Mouse (Mus musculus) midbrain, postnatal 0 days (tissue): Measurements from ENCODE around the gene Clic4. TPM values are rescaled to one million over a fixed set of nuclear protein-coding genes. Genes with fewer than 3 reads are reported as not detected.

Experiments
- ATAC-seq: fragments of 200-750 bp; cut with Nextera tagmentation; 2 replicates; pipeline ENCODE4 v1.8.0; 2017; ENCODE audit warnings: moderate number of reproducible peaks, mild to moderate bottlenecking, moderate TSS enrichment, moderate library complexity; ENCODE audit not compliant: low FRiP score
- DNase-seq: peaks from one replicate; pipeline ENCODE4 v3.0.0-alpha.2; 2015; ENCODE audit warnings: low spot score
- H3K27ac ChIP-seq: fragments of 300-500 bp; sonication (generic); 2 replicates; pipeline ENCODE4 v1.5.1; 2014; ENCODE audit warnings: low read depth, mild to moderate bottlenecking, low read length, mixed read lengths
- H3K27me3 ChIP-seq: fragments of 300-500 bp; sonication (generic); 2 replicates; pipeline ENCODE4 v1.6.1; 2014; ENCODE audit warnings: low read length, control low read depth, mixed read lengths; ENCODE audit not compliant: insufficient read depth
- H3K36me3 ChIP-seq: fragments of 300-500 bp; sonication (generic); 2 replicates; pipeline ENCODE4 v1.6.1; 2014; ENCODE audit warnings: low read length, control low read depth, mixed read lengths; ENCODE audit not compliant: insufficient read depth
- H3K4me1 ChIP-seq: fragments of 300-500 bp; sonication (generic); 2 replicates; pipeline ENCODE4 v1.6.1; 2014; ENCODE audit warnings: mild to moderate bottlenecking, control low read depth, antibody characterized with exemption, low read length, mixed read lengths; ENCODE audit not compliant: insufficient read depth
- H3K4me2 ChIP-seq: fragments of 300-500 bp; sonication (generic); 2 replicates; pipeline ENCODE4 v1.6.1; 2014; ENCODE audit warnings: low read depth, mild to moderate bottlenecking, low read length, mixed read lengths; ENCODE audit not compliant: poor library complexity, severe bottlenecking
- H3K4me3 ChIP-seq: fragments of 300-500 bp; sonication (generic); 2 replicates; pipeline ENCODE4 v1.5.1; 2014; ENCODE audit warnings: low read depth, mild to moderate bottlenecking, low read length, moderate library complexity
- H3K9ac ChIP-seq: fragments of 300-500 bp; sonication (generic); replicated peaks from 2 replicates; pipeline ENCODE4 v1.6.1; 2014; ENCODE audit warnings: mild to moderate bottlenecking, low read length, moderate library complexity, mixed read lengths; ENCODE audit not compliant: poor library complexity, severe bottlenecking
- H3K9me3 ChIP-seq: fragments of 300-500 bp; sonication (generic); 2 replicates; pipeline ENCODE4 v1.6.1; 2016; ENCODE audit warnings: low read length, control low read depth
- CTCF ChIP-seq: IDR thresholded peaks from 2 replicates; pipeline ENCODE4 v1.5.1; 2016; ENCODE audit warnings: antibody characterized with exemption, mild to moderate bottlenecking
- WGBS: fragments of 180-500 bp; shearing (Covaris S2); extraction: QIAGEN DNeasy Blood & Tissue Kit; methylation state at CpG from one replicate; pipeline ENCODE4 v1.1.7; 2014; 5-methylcytosine and 5-hydroxymethylcytosine counted together
- polyA plus RNA-seq: library from polyadenylated mRNA; unstranded; fragments of >200 nt; fragmentation: Nextera tagmentation; extraction: Ambion mirVana; gene quantifications from 2 replicates; pipeline ENCODE4 v1.2.1, GENCODE M21; 2015
- total RNA-seq: library from RNA; depleted of rRNA; stranded (reverse); fragments of >200 nt; gene quantifications from 2 replicates; pipeline ENCODE4 v1.2.3, GENCODE M21; 2014

Gene Clic4
- total and polyA plus RNA-seq, 2 experiments from 2014 or later = 38.0 to 47.4 TPM

- Histone ChIP-seq H3K4me1 (no peaks in the 10 kb centered on the region), H3K9ac (no peak overlapping the region)
- ATAC-seq = no peak
These were observed 24.5 kb upstream of the Clic4 start for GRCm38 (mm10) chr4:135297146-135297545.

GRCm38 (mm10) chr4:135296565-135296964 lies 24.0 kb upstream of the Clic4 start:
- Histone ChIP-seq H3K36me3 (no peaks in the 10 kb centered on the region), H3K9me3 (no peaks in the 10 kb centered on the region), H3K27me3 (no peaks in the 10 kb centered on the region), H3K27ac (no peak overlapping the region), H3K9ac (no peak overlapping the region), H3K4me2 (no peak overlapping the region), H3K4me1 (no peaks in the 10 kb centered on the region), H3K4me3 (no peak overlapping the region)
- DNase-seq (no peak), ATAC-seq (no peak)
- no peak for TF ChIP-seq CTCF

More at GRCm38 (mm10) chr4:135297146-135297545, 24.5 kb upstream of the Clic4 start:
- no peaks in the 10 kb centered on the region for H3K9me3 ChIP-seq
- TF ChIP-seq CTCF = no peak
- no peaks in the 10 kb centered on the region for H3K27me3 ChIP-seq
- H3K36me3 ChIP-seq = no peaks in the 10 kb centered on the region
- 81% methylated on average over 7 of the region's 7 CpGs for WGBS
- DNase-seq = no peak
- H3K4me2 ChIP-seq = no peak overlapping the region
- no peak overlapping the region for H3K4me3 ChIP-seq
- no peak overlapping the region for H3K27ac ChIP-seq

GRCm38 (mm10) chr4:135293813-135294212 lies 21.2 kb upstream of the Clic4 start:
- Histone ChIP-seq H3K4me2 (no peak overlapping the region), H3K9me3 (no peaks in the 10 kb centered on the region), H3K27me3 (no peaks in the 10 kb centered on the region), H3K27ac (no peak overlapping the region), H3K36me3 (no peaks in the 10 kb centered on the region), H3K4me1 (no peaks in the 10 kb centered on the region), H3K9ac (no peak overlapping the region), H3K4me3 (no peak overlapping the region)
- 97% methylated on average over 3 of the region's 3 CpGs for WGBS
- TF ChIP-seq CTCF = no peak
- ATAC-seq (no peak), DNase-seq (no peak)

- Histone ChIP-seq H3K4me3 (no peak overlapping the region), H3K9me3 (no peaks in the 10 kb centered on the region), H3K27me3 (no peaks in the 10 kb centered on the region), H3K27ac (no peak overlapping the region), H3K4me2 (no peak overlapping the region), H3K36me3 (no peaks in the 10 kb centered on the region), H3K9ac (no peak overlapping the region), H3K4me1 (no peaks in the 10 kb centered on the region)
- DNase-seq (no peak), ATAC-seq (no peak)
- 14% methylated on average over 12 of the region's 12 CpGs for WGBS
- no peak for TF ChIP-seq CTCF
These were observed 20.0 kb upstream of the Clic4 start for GRCm38 (mm10) chr4:135292477-135293089.

- WGBS = 61% methylated on average over 6 of the region's 6 CpGs
- Histone ChIP-seq H3K9me3 (no peaks in the 10 kb centered on the region), H3K4me3 (no peak overlapping the region), H3K27ac (no peak overlapping the region), H3K4me1 (no peaks in the 10 kb centered on the region), H3K36me3 (no peaks in the 10 kb centered on the region), H3K4me2 (no peak overlapping the region), H3K9ac (no peak overlapping the region), H3K27me3 (0 out of 2 replicates have a peak, but pooled peaks cover 4% of the 10 kb centered on the region)
- no peak for DNase-seq
- no peak for ATAC-seq
- TF ChIP-seq CTCF = no peak
These were observed 19.2 kb upstream of the Clic4 start for GRCm38 (mm10) chr4:135291841-135292240.

GRCm38 (mm10) chr4:135291199-135291598 lies 18.6 kb upstream of the Clic4 start:
- Histone ChIP-seq H3K9me3 (no peaks in the 10 kb centered on the region), H3K4me2 (no peak overlapping the region), H3K4me3 (no peak overlapping the region), H3K27me3 (0 out of 2 replicates have a peak, but pooled peaks cover 4% of the 10 kb centered on the region), H3K4me1 (no peaks in the 10 kb centered on the region), H3K27ac (no peak overlapping the region), H3K9ac (no peak overlapping the region), H3K36me3 (no peaks in the 10 kb centered on the region)
- no peak for TF ChIP-seq CTCF
- ATAC-seq (no peak), DNase-seq (no peak)
- 91% methylated on average over 8 of the region's 8 CpGs for WGBS
